Mouse (Mus musculus): ENCODE results near the gene Gm20518.

DNA sequence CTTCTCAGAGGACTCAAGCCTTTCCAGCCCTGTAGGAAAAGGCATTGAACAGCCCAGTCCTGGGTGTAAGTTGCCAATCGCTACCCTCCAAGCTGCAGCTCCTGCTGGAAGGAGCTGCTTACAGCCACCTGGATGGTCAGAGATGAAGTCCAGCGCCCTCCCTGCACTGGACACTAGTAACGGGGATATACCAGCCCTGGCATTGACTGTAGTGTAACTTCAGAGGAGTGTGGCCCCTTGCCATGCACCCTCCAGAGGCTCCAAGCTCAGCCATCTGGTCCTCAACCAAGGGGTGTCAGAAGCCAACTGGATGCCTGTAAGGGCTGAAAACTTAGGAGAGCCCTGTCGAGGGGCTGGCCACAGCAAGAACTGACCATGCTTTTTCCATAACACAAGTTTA is 51.5 kb downstream of the Gm20518 start:
- TF ChIP-seq GATA1 (IDR thresholded peaks at IDR 0.05; ENCODE audit: borderline replicate concordance, low read length) (no peak), FLI1 (IDR thresholded peaks at IDR 0.05; ENCODE audit: low read length) (no peak)

All from megakaryocyte, embryonic 14.5 days (primary cell).